Mouse (Mus musculus): ENCODE measurements at regions not wholly inside any gene's neighbourhood (a gene's known extent, or its start where the extent isn't known, plus 50 kb on each side); places are given as distances from the start of the nearest gene placed in this dataset.

DNA sequence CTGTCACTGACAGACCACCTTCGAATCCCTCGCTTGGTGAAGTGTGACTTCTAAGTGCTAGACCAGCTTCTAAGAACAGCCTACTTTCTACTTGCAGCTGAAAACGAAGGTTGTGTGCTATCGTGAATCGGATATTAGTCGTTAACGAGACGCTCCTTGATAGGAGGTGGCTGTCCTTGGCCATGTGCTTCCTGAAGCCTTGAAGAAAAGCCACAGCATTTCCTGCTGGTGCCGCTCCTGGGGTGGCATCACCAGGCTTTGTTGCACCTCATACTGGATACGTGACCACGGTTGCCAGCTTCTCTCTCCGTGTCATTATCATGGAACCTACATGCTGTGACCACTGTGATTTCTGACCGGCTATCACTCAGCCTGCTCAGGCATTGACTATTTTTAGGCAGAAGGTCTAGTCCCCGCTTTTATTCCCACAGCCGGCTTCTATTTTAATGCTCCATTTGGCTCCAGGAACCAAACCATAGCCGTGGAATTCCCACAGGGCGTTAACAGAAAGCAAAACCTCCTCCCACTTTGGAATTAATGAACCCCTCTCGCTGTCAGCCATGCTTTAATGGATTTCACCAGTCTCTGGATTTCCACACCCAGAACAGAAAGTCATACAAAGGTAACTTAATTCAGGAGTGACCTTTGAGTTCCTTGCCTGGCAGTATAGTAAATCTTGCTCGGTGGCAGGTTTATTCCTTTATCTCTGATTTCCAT, 325.6 kb downstream of the Efnb2 start:
- WGBS: 77% methylated on average over 19 of the region's 19 CpGs
- no peaks in the 10 kb centered on the region for H3K36me3 ChIP-seq (ENCODE audit: control insufficient read depth, insufficient read depth, low read length)
- no peak overlapping the region for H3K27ac ChIP-seq (ENCODE audit: insufficient read depth, low read length)
- no peaks in the 10 kb centered on the region for H3K27me3 ChIP-seq (ENCODE audit: control insufficient read depth, insufficient read depth, low read length)
- H3K4me3 ChIP-seq (ENCODE audit: extremely low read depth, insufficient read depth, insufficient read length): no peak overlapping the region
- no peak for TF ChIP-seq CTCF (IDR thresholded peaks at IDR 0.05; ENCODE audit: extremely low read depth, insufficient read depth, insufficient read length, insufficient replicate concordance)
- no peak for TF ChIP-seq POLR2A (IDR thresholded peaks at IDR 0.05; ENCODE audit: low read depth, low read length)
- DNase-seq (ENCODE audit: low read depth in 1 of 2, low spot score in 2 of 2): no peak
- peaks cover 5% of the 10 kb centered on the region; the same call in 1 of the 2 replicates for H3K4me1 ChIP-seq (ENCODE audit: control insufficient read depth, insufficient read depth, insufficient read length)

DNA sequence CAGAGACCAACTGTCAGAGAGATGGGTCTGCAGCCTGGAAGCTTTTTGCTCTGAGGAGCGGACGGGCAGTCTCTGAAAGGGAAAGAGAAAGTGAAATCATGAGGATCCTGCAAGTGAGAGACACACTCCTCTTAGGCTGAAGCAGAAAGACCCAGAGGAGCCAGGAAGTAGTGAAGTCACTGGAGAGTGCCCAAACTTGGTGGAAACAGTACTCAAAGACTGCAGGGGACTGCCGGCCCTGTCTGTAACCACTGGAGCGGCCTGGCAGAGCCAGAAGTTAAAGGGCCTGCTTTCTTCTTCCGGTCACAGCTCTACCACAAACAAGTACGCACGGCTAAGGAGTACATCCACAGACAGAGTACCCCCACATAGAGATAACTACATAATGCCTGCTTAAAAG, 326.5 kb downstream of the Efnb2 start:
- Histone ChIP-seq H3K36me3 (ENCODE audit: control insufficient read depth, insufficient read depth, low read length) (no peaks in the 10 kb centered on the region), H3K27ac (ENCODE audit: insufficient read depth, low read length) (peak overlapping the region; percentile 56), H3K4me1 (ENCODE audit: control insufficient read depth, insufficient read depth, insufficient read length) (peaks cover 5% of the 10 kb centered on the region; the same call in 1 of the 2 replicates), H3K4me3 (ENCODE audit: extremely low read depth, insufficient read depth, insufficient read length) (peak overlapping the region; percentile 44), H3K27me3 (ENCODE audit: control insufficient read depth, insufficient read depth, low read length) (no peaks in the 10 kb centered on the region)
- WGBS: 22% methylated on average over 7 of the region's 7 CpGs
- TF ChIP-seq POLR2A (IDR thresholded peaks at IDR 0.05; ENCODE audit: low read depth, low read length): no peak
- TF ChIP-seq CTCF (IDR thresholded peaks at IDR 0.05; ENCODE audit: extremely low read depth, insufficient read depth, insufficient read length, insufficient replicate concordance): no peak
- DNase-seq (ENCODE audit: low read depth in 1 of 2, low spot score in 2 of 2): peak; percentile 5 to 7

DNA sequence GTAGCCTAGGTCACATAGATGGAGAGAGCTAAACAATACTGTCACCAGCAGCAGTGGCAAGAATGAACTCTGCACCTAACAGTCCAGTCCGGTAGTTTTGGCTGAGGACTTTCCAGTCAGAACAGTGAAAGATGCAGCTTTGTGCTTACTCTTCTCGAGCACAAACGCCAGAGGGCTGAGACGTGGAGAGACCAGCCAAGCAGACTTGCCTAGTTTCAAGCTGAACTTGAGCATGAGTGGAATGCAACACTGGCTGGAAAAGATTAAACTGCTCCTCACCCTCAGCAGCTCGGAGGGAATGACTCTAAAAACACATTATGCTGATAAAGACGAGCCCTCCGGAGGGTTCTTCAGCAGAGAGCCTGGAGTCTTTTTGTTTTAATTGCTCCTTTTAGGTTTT, 329.8 kb downstream of the Efnb2 start:
- 82% methylated on average over 7 of the region's 7 CpGs for WGBS
- no peaks in the 10 kb centered on the region for H3K36me3 ChIP-seq (ENCODE audit: control insufficient read depth, insufficient read depth, low read length)
- H3K27ac ChIP-seq (ENCODE audit: insufficient read depth, low read length): no peak overlapping the region
- H3K4me1 ChIP-seq (ENCODE audit: control insufficient read depth, insufficient read depth, insufficient read length): peaks cover 5% of the 10 kb centered on the region; the same call in 1 of the 2 replicates
- no peak for DNase-seq (ENCODE audit: low read depth in 1 of 2, low spot score in 2 of 2)
- TF ChIP-seq POLR2A (IDR thresholded peaks at IDR 0.05; ENCODE audit: low read depth, low read length) (no peak), CTCF (IDR thresholded peaks at IDR 0.05; ENCODE audit: extremely low read depth, insufficient read depth, insufficient read length, insufficient replicate concordance) (no peak)
- no peaks in the 10 kb centered on the region for H3K27me3 ChIP-seq (ENCODE audit: control insufficient read depth, insufficient read depth, low read length)
- no peak overlapping the region for H3K4me3 ChIP-seq (ENCODE audit: extremely low read depth, insufficient read depth, insufficient read length)

DNA sequence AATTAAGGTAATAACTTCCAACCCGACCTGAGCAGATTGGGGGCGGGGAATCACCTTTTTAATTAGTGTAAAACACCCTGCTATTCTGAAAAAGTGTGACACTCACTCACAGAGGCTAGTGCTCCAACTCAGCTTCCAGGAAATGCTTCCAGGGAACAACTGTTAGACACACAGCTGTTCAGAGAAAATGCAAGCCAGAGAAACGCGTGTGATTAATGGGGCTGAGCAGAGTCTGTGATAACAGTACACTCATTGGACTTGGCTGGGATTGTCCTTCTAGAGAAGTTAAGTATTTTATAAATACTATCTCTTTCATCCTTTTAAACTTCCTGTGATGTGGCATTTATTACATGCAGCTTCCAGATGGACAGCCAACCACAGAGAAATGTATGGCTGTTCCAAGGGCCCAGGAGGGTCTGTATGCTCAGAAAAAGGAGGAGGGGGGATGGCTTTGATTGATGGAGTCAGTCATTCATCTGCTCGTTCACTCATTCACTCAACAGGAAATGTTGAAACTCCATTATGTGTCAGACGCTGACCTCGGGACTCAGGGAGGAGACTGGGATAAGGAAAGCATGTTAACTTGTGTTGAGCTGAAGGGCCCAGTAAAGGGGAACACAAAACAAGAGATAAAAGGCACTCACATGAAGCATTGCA, 332.9 kb downstream of the Efnb2 start:
- no peak overlapping the region for H3K4me3 ChIP-seq (ENCODE audit: extremely low read depth, insufficient read depth, insufficient read length)
- H3K27ac ChIP-seq (ENCODE audit: insufficient read depth, low read length): no peak overlapping the region
- H3K4me1 ChIP-seq (ENCODE audit: control insufficient read depth, insufficient read depth, insufficient read length): no peaks in the 10 kb centered on the region
- TF ChIP-seq POLR2A (IDR thresholded peaks at IDR 0.05; ENCODE audit: low read depth, low read length): no peak
- TF ChIP-seq CTCF (IDR thresholded peaks at IDR 0.05; ENCODE audit: extremely low read depth, insufficient read depth, insufficient read length, insufficient replicate concordance): no peak
- no peaks in the 10 kb centered on the region for H3K27me3 ChIP-seq (ENCODE audit: control insufficient read depth, insufficient read depth, low read length)
- 75% methylated on average over 7 of the region's 7 CpGs for WGBS
- no peaks in the 10 kb centered on the region for H3K36me3 ChIP-seq (ENCODE audit: control insufficient read depth, insufficient read depth, low read length)
- DNase-seq (ENCODE audit: low read depth in 1 of 2, low spot score in 2 of 2): no peak

DNA sequence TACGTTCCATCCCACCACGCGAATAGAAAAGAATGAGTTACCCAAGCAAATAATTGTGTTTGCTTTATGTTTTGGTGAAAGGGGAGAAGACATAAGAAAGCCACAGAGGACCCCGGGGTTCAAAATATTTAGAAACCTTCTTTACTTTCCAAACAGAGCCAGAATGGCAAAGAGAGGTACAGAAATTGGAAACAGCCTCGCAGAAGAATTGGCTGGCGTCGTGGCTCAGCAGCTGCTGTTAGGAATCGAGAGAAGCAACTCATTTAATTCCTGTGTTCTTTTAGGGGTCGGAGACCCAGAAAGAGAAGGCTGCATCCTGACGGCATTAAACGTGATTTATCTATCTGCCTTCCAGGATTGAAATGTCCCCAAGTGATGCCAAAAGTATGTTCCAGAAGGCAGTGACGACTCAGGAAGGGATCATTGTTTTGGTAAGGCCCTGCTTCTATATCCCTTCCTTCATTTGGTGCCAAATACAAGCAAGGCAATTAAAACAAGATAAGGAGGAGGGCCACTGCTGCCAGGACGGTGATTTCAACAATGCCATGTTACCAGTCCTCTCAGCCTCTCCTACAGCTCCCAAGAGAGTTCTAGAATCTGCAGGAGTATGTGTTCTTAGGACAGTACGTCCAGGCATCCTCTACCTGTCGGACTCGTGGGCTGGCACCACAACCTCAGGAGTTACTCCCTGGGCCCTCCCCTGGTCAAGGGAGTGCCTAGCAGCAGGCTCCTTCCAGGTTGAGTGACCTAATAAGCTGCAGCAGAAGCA, 334.8 kb downstream of the Efnb2 start:
- no peak overlapping the region for H3K4me3 ChIP-seq (ENCODE audit: extremely low read depth, insufficient read depth, insufficient read length)
- DNase-seq (ENCODE audit: low read depth in 1 of 2, low spot score in 2 of 2): no peak
- 67% methylated on average over 16 of the region's 16 CpGs for WGBS
- TF ChIP-seq CTCF (IDR thresholded peaks at IDR 0.05; ENCODE audit: extremely low read depth, insufficient read depth, insufficient read length, insufficient replicate concordance): no peak
- TF ChIP-seq POLR2A (IDR thresholded peaks at IDR 0.05; ENCODE audit: low read depth, low read length): no peak
- no peaks in the 10 kb centered on the region for H3K27me3 ChIP-seq (ENCODE audit: control insufficient read depth, insufficient read depth, low read length)
- no peaks in the 10 kb centered on the region for H3K4me1 ChIP-seq (ENCODE audit: control insufficient read depth, insufficient read depth, insufficient read length)
- no peaks in the 10 kb centered on the region for H3K36me3 ChIP-seq (ENCODE audit: control insufficient read depth, insufficient read depth, low read length)
- no peak overlapping the region for H3K27ac ChIP-seq (ENCODE audit: insufficient read depth, low read length)

DNA sequence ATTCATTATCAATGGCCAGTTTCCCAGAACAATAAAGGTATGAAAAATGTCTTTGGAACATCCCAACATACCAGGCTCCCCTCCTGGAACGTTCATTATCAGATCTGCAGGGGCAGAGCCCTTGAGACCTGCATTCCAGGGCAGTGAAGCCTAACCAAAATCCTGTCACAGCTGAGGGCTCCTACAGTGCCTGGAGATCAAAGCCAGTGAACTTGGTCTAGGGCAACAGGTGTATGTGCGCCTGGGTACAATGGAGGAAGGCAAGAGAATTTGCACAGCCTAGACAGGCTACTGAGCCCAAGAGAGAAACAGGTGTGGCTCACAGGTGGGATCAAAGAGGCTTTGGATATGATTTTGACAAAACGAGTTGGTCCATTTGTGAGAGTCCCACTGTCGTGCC, 335.6 kb downstream of the Efnb2 start:
- TF ChIP-seq CTCF (IDR thresholded peaks at IDR 0.05; ENCODE audit: extremely low read depth, insufficient read depth, insufficient read length, insufficient replicate concordance): no peak
- no peak for TF ChIP-seq POLR2A (IDR thresholded peaks at IDR 0.05; ENCODE audit: low read depth, low read length)
- Histone ChIP-seq H3K27ac (ENCODE audit: insufficient read depth, low read length) (no peak overlapping the region), H3K36me3 (ENCODE audit: control insufficient read depth, insufficient read depth, low read length) (no peaks in the 10 kb centered on the region), H3K4me3 (ENCODE audit: extremely low read depth, insufficient read depth, insufficient read length) (no peak overlapping the region), H3K4me1 (ENCODE audit: control insufficient read depth, insufficient read depth, insufficient read length) (no peaks in the 10 kb centered on the region), H3K27me3 (ENCODE audit: control insufficient read depth, insufficient read depth, low read length) (no peaks in the 10 kb centered on the region)
- no peak for DNase-seq (ENCODE audit: low read depth in 1 of 2, low spot score in 2 of 2)
- WGBS: 47% methylated on average over 4 of the region's 4 CpGs
